Mouse (Mus musculus) cerebellum, adult 2 months (tissue): ENCODE measurements around the gene Rbks.

ENCODE experiments used
- CTCF ChIP-seq: fragments of 200-500 bp; IDR thresholded peaks from 2 replicates; pipeline ENCODE4 v1.5.1; 2011; ENCODE audit warnings: low read depth, mild to moderate bottlenecking, control low read depth, low read length, moderate library complexity, borderline replicate concordance; ENCODE audit not compliant: insufficient read depth
- POLR2A ChIP-seq: fragments of 200-500 bp; IDR thresholded peaks from 2 replicates; pipeline ENCODE4 v1.6.1; 2011; ENCODE audit warnings: low read length, control low read depth, borderline replicate concordance; ENCODE audit not compliant: insufficient read depth

- TF ChIP-seq POLR2A (no peak), CTCF (no peak)
Measured at GRCm38 (mm10) chr5:31646574-31646973, 50.9 kb downstream of the Rbks start.
